Mouse (Mus musculus) v-Abl transformed pro-B cells (cell line): Measurements from ENCODE around the gene Slc25a40.

ENCODE experiments used
- in situ Hi-C, 2 experiments: fragments of 400-800 bp; cut with MboI; formaldehyde crosslinking; loops; one replicate each; pipeline ENCODE4 v1.15.1; 2025; ENCODE audit not compliant: unreplicated experiment in 2 of 2

Slc25a40 gene

DNA sequence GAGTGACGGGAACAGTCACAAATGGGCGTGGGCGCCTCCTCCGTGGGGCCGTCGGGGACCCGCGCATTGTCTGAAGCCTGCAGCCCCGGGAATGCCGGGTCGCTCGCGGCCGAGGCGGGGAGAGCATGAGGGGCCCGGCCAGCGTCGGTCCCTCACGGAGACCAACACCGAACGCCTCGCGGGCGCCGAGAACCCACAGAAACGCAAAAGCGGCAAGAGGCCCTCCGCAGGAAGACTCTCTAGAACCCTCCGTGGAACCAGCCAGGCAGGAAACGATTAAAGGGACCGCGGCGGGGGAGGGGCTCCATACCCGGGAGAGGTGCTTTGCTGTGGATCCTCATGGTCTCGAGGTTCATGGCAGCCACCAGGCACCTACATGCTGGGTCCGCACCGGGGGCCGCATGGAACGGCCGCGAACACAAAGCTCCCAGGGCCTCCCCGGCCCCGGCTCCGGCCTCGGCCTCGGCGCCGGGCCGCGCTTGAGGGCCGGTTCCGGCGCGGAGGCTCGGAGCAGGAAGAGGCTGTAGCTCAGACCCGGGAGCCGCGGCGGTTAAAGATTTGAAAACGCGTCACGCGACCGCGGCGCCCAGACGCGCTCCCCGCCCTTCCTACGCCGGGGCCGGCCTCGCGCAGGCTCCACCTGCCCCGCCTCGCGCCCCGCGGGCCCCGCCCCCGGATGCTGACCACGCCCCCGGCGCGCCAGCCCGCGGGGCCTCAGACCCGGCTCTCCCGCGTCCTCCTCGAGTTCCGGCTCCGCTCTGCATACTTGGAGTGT lies at the start of gene Slc25a40, which contains the start of gene Dbf4:
Gene Slc25a40 (plus strand): TSS at position 694 of the 775 bp plus-strand sequence.
Gene Dbf4 (minus strand): TSS at position 560 of the 775 bp plus-strand sequence.
- in situ Hi-C loops, result loop anchor here (25.0 kb wide), 1 partner anchor 360 kb away; no protein-coding TSS in a partner anchor

GRCm38 (mm10) chr5:8373415-8373814 lies 49.2 kb upstream of the Slc25a40 start:
- in situ Hi-C loops, result no loop called here

DNA sequence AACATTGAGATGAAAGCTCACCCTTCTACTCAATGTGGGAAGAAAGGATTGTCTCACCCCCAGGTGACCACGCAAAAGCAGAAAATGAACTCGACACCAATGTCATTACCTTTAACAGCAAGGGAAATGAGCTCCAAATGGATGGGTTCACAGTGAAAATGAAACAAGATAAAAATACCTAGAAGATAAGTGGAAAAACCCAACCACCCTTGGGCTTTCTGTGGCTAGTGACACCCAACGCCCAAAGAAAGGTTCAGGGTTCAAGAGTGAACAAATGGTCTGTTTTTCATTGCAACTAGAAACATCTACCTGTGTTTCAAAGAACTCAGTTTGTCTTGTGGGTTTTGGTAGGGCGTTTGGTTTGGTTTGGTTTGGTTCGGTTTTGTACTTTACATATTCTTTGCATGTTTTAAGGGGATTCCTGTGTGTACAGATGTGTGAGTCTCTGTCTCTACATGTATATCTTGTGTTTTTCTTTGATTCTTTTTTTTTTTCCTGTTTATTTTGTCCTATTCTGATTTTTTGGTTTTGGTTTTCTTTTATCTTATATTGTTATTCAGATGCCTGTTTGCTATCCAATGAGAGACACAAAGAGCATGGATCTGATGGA lies 48.2 kb upstream of the Slc25a40 start:
- in situ Hi-C loops, result no loop called here

DNA sequence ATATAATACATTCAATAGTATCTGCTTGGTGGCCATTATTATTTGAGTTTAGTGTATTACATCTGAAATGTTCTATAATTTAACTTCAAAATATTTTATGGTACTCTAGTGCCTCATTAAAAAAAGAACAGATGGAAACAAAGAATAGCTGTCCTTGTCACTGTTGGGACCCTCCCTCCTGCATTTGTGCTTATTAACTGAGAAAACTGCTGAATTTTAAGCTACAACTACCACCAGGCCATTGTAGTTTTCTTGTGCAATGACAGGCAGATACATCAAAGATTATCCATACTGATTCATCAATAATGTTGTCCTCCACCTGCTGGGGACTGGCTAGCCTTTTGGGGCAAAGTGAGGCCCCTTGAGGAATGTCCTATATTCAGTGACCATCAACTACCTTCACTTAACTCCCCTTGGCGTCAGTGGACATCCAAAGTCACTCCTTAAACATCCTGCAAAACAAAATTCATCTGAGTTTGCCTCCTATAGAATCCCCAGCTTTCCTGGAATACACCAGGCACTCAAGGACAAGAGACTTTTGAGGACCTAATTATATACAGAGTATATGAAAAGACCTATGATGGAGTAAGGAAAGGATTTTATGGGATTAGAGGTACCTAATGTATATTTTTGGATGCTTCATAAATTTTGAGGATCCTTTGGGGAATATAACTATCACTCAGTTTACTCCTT lies 28.6 kb upstream of the Slc25a40 start:
- in situ Hi-C loops, result no loop called here

- in situ Hi-C loops, result no loop called here
Observed at GRCm38 (mm10) chr5:8397587-8398249, 24.9 kb upstream of the Slc25a40 start.

DNA sequence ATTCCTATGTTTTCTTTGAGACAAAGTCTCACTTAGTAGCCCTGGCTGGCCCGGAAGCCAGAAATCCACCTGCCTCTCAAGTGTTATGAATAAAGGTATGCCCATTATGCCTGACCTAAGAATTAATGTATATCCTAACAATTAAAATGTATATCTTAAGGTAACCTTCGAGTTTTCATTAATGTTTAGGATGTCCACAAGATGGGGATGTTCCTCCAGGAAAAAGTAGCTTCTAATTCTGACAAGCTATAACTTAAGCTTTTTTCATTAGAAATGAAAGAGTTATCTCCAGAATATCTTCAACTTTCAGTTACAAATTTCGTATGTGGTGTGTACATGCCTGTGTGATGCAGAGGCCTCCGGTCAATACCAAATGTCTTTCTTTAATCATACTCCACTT lies 13.9 kb upstream of the Slc25a40 start:
- in situ Hi-C loops, result loop anchor here (25.0 kb wide), 1 partner anchor 346 kb away; no protein-coding TSS in a partner anchor

- in situ Hi-C loops, result loop anchor here (10.0 to 25.0 kb wide), 2 partner anchors 355 to 1008 kb away; no protein-coding TSS in a partner anchor
Observed at GRCm38 (mm10) chr5:8416683-8417413, 5.8 kb upstream of the Slc25a40 start.

- in situ Hi-C loops, result loop anchor here (10.0 to 25.0 kb wide), 2 partner anchors 355 to 1007 kb away; no protein-coding TSS in a partner anchor
Observed at GRCm38 (mm10) chr5:8417443-8417842, 5.2 kb upstream of the Slc25a40 start.

- in situ Hi-C loops, result loop anchor here (25.0 kb wide), 1 partner anchor 359 kb away; no protein-coding TSS in a partner anchor
Observed at GRCm38 (mm10) chr5:8421424-8421823, 1.2 kb upstream of the Slc25a40 start.

DNA sequence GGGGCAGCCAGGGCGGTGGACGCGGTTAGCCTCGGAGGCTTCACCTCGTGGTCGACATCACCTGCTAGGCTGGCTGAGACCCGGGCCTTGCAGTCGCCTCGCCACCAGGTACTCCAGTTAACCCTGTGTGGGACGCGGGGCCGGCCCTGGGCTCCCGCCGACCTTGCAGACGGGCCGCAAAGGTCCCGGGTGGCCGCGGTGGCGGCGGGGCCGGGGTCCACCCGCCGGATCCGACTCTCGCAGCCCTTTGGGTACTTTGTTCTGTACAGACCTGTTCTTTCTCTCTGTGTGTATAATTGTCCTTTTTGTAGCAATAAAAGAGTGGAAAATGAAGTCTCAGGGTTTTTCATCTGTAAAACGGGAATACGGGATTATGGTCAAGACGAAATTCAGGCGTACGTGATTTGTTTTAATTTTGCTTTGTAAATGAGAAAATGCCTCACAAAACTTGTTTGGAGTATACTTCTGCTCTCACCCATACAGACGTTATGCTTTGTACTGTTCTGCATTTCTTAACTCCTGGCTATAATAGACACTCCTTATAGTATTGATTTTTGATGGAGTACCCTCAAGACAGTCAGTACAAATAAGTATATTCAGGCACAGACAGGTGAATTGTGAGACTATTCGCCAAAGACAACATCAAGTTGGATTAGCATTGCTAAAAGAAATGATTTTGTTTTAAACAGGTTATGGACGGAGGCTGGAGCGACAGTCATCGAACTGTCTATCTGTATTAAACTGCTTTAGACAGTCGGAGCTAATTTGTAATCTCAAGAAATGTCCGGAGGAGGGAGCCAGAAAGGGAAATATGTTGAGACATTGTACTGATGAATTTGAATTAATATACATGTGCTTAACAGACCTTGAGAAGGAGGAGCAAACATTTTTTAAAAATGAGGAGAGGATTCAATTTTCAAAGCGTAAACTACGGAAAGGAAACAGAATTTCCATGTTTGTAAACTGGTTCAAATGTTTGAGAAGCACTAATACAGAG lies 580 bp downstream of the Slc25a40 start:
- in situ Hi-C loops, result loop anchor here (25.0 kb wide), 1 partner anchor 361 kb away; no protein-coding TSS in a partner anchor

GRCm38 (mm10) chr5:8424116-8424515 lies 1.5 kb downstream of the Slc25a40 start:
- in situ Hi-C loops, result loop anchor here (25.0 kb wide), 1 partner anchor 362 kb away; no protein-coding TSS in a partner anchor

GRCm38 (mm10) chr5:8425899-8426298 lies 3.2 kb downstream of the Slc25a40 start:
- in situ Hi-C loops, result no loop called here

- in situ Hi-C loops, result no loop called here
Observed at GRCm38 (mm10) chr5:8437481-8438156, 15.0 kb downstream of the Slc25a40 start.

DNA sequence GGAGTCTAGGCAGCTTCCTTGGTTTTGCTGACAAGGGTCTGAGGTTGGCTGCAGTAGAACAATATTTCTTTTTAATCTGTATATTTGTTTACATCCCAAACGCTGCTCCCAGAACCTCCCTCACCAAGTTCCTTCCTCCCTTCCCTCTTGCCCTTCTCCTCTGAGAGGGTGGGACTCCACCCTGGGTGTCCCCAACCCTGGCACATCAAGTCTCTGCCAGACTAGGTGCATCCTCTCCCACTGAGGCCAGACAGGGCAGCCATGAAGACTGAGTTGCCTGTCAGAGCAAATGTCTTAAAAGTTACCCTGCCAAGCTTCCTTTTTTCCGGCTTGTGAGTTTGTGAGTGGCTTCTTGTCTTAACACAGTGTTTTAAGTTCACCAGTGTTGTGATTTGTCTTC lies 16.4 kb downstream of the Slc25a40 start:
- in situ Hi-C loops, result no loop called here

GRCm38 (mm10) chr5:8455565-8455964 lies 32.9 kb downstream of the Slc25a40 start:
- in situ Hi-C loops, result no loop called here

- in situ Hi-C loops, result no loop called here
Observed at GRCm38 (mm10) chr5:8456561-8456960, 33.9 kb downstream of the Slc25a40 start.

GRCm38 (mm10) chr5:8487989-8488700 lies 65.5 kb downstream of the Slc25a40 start:
- in situ Hi-C loops, result loop anchor here (5.0 to 25.0 kb wide), 3 partner anchors 354 to 949 kb away; no protein-coding TSS in a partner anchor
